Mouse (Mus musculus): Measurements from ENCODE around the gene Poc1b.

GRCm38 (mm10) chr10:99197607-99198305 lies 90.9 kb downstream of the Poc1b start:
- TF ChIP-seq POLR2A (IDR thresholded peaks at IDR 0.05; ENCODE audit: insufficient read length, low read depth) (no peak), MAX (IDR thresholded peaks at IDR 0.05; ENCODE audit: low read depth) (no peak)

All from myocyte (in vitro differentiated cells).